Mouse (Mus musculus): ENCODE data around the gene Cnpy1.

DNA sequence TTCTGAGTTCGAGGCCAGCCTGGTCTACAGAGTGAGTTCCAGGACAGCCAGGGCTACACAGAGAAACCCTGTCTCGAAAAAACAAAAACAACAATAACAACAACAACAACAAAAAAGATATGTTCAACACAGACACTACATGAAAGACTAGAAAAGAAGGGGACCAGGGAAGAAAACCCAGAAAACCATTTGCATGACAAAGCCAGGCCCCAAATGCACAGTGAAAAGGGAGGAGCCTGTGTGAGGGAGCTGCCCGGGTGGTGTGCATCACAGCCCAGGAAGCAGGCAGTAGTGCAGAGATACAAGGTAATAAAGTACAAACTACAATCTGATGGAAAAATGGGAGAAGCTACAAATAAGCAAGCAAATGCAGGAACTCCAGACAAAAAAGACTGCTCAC lies 13.5 kb downstream of the Cnpy1 start:
- TF ChIP-seq CTCF (IDR thresholded peaks at IDR 0.05; ENCODE audit: control insufficient read depth, insufficient read depth, low read length) (no peak), POLR2A (IDR thresholded peaks at IDR 0.05; ENCODE audit: borderline replicate concordance, control insufficient read depth, low read depth, low read length) (no peak)

All from bone marrow, adult 2 months (tissue).